Mouse (Mus musculus) megakaryocyte, adult 5-6 weeks (primary cell): ENCODE measurements around the gene Gm7995. TPM values are rescaled to one million over a fixed set of nuclear protein-coding genes. Genes with fewer than 3 reads are reported as not detected.
"Not testable (repeated sequence)": the region's sequence is repeated elsewhere in the genome, so short reads cannot be mapped to it uniquely, and the experiment has no call there.

ENCODE experiments used
- ATAC-seq: 2 replicates; pipeline ENCODE4 v1.8.0; 2016; ENCODE audit warnings: mild to moderate bottlenecking, inconsistent platforms; ENCODE audit not compliant: poor library complexity, severe bottlenecking
- total RNA-seq, 2 experiments: library from RNA; stranded (forward) in 1 of 2; stranded (reverse) in 1 of 2; fragments of 153-499, 151-499 nt in 1 of 2; fragments of 221-1000, 200-1000 nt in 1 of 2; gene quantifications; 2 replicates each; pipeline versions ENCODE4 v1.2.3 to v1.2.4; 2015 to 2017

Gm7995 gene
- total RNA-seq (2015) = not detected in 2 replicates
- not detected in 2 replicates for total RNA-seq (2017)

DNA sequence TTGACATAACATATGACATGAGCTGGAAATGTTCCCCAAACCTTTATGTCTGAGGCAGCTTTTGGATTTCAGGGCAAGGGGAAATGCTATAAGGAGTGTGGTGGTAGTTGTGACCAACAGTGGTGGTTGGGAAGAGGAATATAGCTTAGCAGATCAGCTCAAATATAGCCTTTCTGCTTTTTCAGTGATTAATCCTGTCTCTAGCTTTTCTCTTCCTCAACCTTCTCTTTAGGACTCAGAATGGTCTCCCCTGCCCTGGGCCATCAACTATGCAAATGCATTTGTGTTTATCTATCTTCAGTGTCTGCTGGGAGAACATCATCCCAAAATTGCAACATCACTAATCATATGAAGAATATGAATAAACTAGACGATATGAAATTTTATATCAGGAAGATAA, at the start of gene Gm7995:
Gene Gm7995, plus strand, starts transcription at position 301 of the 400 bp plus-strand sequence.
- not testable (repeated sequence) for ATAC-seq

DNA sequence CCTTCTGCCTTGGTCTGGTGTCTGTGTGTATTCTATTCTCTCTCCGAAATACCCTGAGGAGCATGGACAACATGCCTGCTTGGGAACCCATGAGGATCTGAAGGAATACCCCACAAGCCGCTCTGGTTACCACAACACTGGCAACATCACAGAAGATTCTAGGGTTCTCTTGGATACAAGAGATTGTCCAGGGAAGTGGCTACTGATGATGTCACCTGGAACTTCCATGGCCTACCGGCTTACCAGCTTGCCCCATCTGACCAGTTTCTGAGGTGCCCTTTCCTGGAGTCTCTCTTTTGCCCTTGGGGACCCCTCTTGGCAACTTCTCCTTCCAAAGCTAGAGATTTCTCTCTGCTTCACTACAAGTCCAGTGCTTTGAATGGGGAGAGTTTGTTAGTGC, 12.8 kb upstream of the Gm7995 start, which contains the start of gene Gm9611:
Gene Gm9611, minus strand, starts transcription at position 101 of the 400 bp plus-strand sequence.
- ATAC-seq = not testable (repeated sequence)

Other genes with a start within 250 kb of the Gm7995 start
- not detected in 2 replicates for gene Gm7951, start 192.8 kb upstream of the Gm7995 start, total RNA-seq (2015)
- gene Gm7951, start 192.8 kb upstream of the Gm7995 start, total RNA-seq (2017) = not detected in 2 replicates
- not detected in 2 replicates for gene Gm17027, start 147.6 kb upstream of the Gm7995 start, total RNA-seq (2015)
- gene Gm17027, start 147.6 kb upstream of the Gm7995 start, total RNA-seq (2017) = not detected in 2 replicates
- gene Gm3573, start 119.4 kb upstream of the Gm7995 start, total RNA-seq (2015) = not detected in 2 replicates
- not detected in 2 replicates for gene Gm3573, start 119.4 kb upstream of the Gm7995 start, total RNA-seq (2017)
- gene Gm17026, start 50.2 kb upstream of the Gm7995 start, total RNA-seq (2015) = not detected in 2 replicates
- gene Gm17026, start 50.2 kb upstream of the Gm7995 start, total RNA-seq (2017) = not detected in 2 replicates
- gene Gm9611, start 12.9 kb upstream of the Gm7995 start, total RNA-seq (2015) = not detected in 2 replicates
- gene Gm9611, start 12.9 kb upstream of the Gm7995 start, total RNA-seq (2017) = not detected in 2 replicates
- gene Gm8005, start 129.5 kb downstream of the Gm7995 start, total RNA-seq (2015) = not detected in 2 replicates
- not detected in 2 replicates for gene Gm8005, start 129.5 kb downstream of the Gm7995 start, total RNA-seq (2017)
- gene Gm8011, start 153.7 kb downstream of the Gm7995 start, total RNA-seq (2015) = not detected in 2 replicates
- gene Gm8011, start 153.7 kb downstream of the Gm7995 start, total RNA-seq (2017) = not detected in 2 replicates
- gene Gm8020, start 192.1 kb downstream of the Gm7995 start, total RNA-seq (2015) = not detected in 2 replicates
- gene Gm8020, start 192.1 kb downstream of the Gm7995 start, total RNA-seq (2017) = not detected in 2 replicates
- not detected in 2 replicates for gene Gm8024, start 214.1 kb downstream of the Gm7995 start, total RNA-seq (2015)
- not detected in 2 replicates for gene Gm8024, start 214.1 kb downstream of the Gm7995 start, total RNA-seq (2017)